Mouse (Mus musculus): ENCODE data around the gene Rbm47. TPM values are rescaled to one million over a fixed set of nuclear protein-coding genes. Genes with fewer than 3 reads are reported as not detected.
"Not testable (repeated sequence)": the region's sequence is repeated elsewhere in the genome, so short reads cannot be mapped to it uniquely, and the experiment has no call there.

The Rbm47 gene
- polyA plus RNA-seq, 1 experiment from 2014 or later, result 3.6 TPM

DNA sequence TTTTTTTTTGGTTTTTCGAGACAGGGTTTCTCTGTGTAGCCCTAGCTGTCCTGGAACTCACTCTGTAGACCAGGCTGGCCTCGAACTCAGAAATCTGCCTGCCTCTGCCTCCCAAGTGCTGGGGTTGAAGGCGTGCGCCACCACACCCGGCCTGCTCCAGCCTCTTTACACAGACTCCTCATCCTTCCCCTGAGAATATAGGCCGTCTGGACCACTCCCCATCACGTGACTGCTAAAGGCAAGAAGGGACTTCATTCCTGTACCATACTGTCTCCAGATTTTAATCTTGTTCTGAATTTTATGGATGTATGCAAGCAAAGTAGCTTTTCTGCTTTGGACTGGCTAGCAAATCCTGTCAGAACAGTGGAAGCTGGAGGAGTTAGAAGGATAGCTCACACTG, 15.7 kb upstream of the Rbm47 start:
- not testable (repeated sequence) for H3K36me3 ChIP-seq; DNase-seq (ENCODE audit: low spot score); H3K27ac ChIP-seq; H3K27me3 ChIP-seq (ENCODE audit: insufficient read depth, poor library complexity, severe bottlenecking); H3K4me1 ChIP-seq; H3K4me3 ChIP-seq; H3K9me3 ChIP-seq
- 83% methylated on average over 6 of the region's 7 CpGs for WGBS

DNA sequence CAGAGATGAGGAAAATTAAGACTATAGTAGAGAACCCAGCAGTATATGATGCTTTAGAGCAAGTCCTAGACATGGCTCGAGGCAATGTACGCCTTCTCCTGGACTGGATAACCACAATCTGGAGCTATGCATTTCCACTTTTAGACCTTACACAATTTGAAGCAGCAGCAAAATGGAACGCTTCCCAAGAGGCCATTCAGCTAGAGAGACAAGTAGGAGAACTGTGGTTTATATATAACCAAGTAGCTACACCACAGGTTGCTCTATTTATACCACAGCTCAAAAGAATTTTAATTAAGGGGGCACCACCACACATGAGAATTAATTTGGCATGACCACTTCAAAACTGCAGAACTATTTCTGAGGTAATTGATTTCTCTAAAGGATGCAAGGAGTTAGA, 9.2 kb upstream of the Rbm47 start:
- no peaks in the 10 kb centered on the region for H3K4me1 ChIP-seq
- no peaks in the 10 kb centered on the region for H3K36me3 ChIP-seq
- H3K4me3 ChIP-seq, result no peak overlapping the region
- WGBS, result 76% methylated on average over 3 of the region's 3 CpGs
- no peak for DNase-seq (ENCODE audit: low spot score)
- no peaks in the 10 kb centered on the region for H3K9me3 ChIP-seq
- H3K27ac ChIP-seq, result no peak overlapping the region
- H3K27me3 ChIP-seq (ENCODE audit: insufficient read depth, poor library complexity, severe bottlenecking), result no peaks in the 10 kb centered on the region

DNA sequence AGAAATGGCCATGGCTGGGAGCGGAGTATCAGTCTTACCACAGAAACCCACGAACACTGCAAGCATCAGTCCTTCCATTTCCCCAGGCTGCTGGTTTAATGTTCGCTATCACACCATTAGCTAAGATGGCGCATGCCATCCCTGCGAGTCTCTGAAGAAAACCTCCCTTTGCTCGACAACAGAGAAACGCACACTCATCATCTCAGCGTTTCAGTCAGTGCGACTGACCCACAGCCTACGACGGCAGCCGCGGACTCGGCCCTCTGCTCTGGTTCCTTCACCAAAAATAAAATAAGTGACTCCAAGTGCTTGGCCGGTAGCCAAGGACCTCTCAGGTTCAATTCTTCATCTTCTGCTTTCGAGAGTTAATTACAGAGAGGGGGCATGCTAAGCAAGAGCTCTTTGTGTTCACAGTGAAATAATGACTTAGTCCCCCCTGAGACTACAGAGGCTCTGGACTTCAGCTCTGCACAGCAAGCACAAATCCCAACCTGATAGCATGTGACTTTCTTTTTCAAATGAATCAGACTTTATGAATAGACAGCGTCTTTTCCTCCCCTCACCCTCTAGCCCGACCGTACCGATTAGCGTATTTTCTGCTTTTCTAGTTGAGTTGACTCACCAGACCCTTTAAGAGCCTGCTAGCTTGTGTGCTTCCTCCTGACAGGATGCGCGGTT, 1.4 kb upstream of the Rbm47 start:
- no peaks in the 10 kb centered on the region for H3K27me3 ChIP-seq (ENCODE audit: insufficient read depth, poor library complexity, severe bottlenecking)
- H3K9me3 ChIP-seq, result peaks cover 3% of the 10 kb centered on the region; the same call in 1 of the 2 replicates
- DNase-seq (ENCODE audit: low spot score), result no peak
- WGBS, result 86% methylated on average over 23 of the region's 23 CpGs
- no peak overlapping the region for H3K27ac ChIP-seq
- no peak overlapping the region for H3K4me3 ChIP-seq
- no peaks in the 10 kb centered on the region for H3K36me3 ChIP-seq
- no peaks in the 10 kb centered on the region for H3K4me1 ChIP-seq

DNA sequence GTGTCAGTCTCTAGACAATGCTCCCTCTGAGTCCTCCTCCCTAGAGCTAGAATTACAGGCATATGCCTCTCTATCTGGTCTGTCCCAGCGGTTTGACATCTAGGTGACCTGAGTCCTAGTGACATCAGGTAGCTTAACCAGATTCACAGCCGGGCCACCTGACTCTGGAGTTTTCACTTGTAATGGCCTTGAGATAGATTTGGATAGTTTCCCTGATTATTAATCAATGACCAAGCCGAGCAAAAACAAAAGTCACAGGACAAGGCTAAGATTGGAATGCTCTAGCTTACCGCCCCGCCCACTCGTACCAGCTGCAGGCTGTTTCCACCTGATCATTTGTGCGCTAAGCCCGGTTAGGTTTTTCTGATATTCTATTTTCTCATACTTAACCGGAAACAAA, 2.3 kb downstream of the Rbm47 start:
- 80% methylated on average over 9 of the region's 9 CpGs for WGBS
- Histone ChIP-seq H3K27me3 (ENCODE audit: insufficient read depth, poor library complexity, severe bottlenecking) (no peaks in the 10 kb centered on the region), H3K4me1 (peaks cover 18% of the 10 kb centered on the region), H3K36me3 (no peaks in the 10 kb centered on the region), H3K9me3 (no peaks in the 10 kb centered on the region), H3K4me3 (no peak overlapping the region), H3K27ac (no peak overlapping the region)
- DNase-seq (ENCODE audit: low spot score), result no peak

DNA sequence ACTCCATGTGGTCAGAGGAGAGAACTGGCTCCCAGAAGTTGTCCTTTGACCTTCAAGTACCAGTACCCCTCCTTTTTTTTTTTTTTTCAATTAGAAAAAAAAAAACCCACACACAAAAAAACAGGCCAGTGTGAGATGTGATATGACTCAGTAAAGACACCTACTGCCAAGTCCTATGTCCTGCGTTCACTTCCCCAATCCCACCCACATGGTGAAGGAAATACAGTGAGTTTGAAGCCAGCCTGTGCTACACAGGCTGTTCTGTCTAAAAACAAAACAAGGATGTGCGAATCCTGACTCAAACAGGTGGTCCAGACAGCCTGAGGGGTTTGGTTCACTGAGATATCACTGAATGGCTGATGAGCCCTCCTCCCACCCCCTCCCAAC, 3.8 kb downstream of the Rbm47 start:
- no peak for DNase-seq (ENCODE audit: low spot score)
- no peak overlapping the region for H3K27ac ChIP-seq
- no peaks in the 10 kb centered on the region for H3K27me3 ChIP-seq (ENCODE audit: insufficient read depth, poor library complexity, severe bottlenecking)
- H3K36me3 ChIP-seq, result no peaks in the 10 kb centered on the region
- H3K4me1 ChIP-seq, result peaks cover 18% of the 10 kb centered on the region
- H3K9me3 ChIP-seq, result no peaks in the 10 kb centered on the region
- WGBS, result 88% methylated on average over 2 of the region's 2 CpGs
- H3K4me3 ChIP-seq, result no peak overlapping the region

DNA sequence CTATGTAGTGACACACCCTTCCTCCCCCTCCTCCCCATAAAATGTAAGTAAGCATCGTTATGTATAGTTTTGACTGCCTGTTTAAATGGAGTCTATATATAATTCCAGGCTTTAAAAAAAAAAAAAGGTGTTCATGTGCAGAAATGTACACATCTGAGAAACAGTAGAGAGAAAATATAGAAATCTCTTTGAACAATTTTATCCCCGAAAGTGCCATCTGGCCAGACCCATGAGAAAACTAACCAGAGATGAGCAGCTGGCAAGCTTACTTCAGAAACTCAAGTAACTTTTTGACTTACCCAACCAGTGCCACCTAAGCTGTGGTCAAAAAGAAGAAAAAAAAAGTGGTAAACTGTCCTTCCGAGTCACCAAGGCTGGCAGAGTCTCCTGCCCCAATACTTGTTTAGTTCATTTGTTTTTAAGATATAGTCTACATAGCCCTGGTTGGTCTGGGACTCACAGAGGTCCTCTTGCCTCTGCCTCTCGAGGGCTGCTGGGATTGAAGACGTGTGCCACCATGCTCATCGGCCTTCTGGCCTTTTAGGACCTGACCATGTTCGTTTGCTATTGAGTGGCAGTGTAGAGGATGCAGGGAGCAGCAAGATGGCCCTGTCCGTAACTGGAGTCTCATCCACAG, 4.3 kb downstream of the Rbm47 start:
- no peak for DNase-seq (ENCODE audit: low spot score)
- Histone ChIP-seq H3K36me3 (no peaks in the 10 kb centered on the region), H3K27ac (no peak overlapping the region), H3K4me3 (no peak overlapping the region), H3K4me1 (peaks cover 18% of the 10 kb centered on the region), H3K9me3 (no peaks in the 10 kb centered on the region), H3K27me3 (ENCODE audit: insufficient read depth, poor library complexity, severe bottlenecking) (no peaks in the 10 kb centered on the region)
- WGBS, result 86% methylated on average over 8 of the region's 8 CpGs

DNA sequence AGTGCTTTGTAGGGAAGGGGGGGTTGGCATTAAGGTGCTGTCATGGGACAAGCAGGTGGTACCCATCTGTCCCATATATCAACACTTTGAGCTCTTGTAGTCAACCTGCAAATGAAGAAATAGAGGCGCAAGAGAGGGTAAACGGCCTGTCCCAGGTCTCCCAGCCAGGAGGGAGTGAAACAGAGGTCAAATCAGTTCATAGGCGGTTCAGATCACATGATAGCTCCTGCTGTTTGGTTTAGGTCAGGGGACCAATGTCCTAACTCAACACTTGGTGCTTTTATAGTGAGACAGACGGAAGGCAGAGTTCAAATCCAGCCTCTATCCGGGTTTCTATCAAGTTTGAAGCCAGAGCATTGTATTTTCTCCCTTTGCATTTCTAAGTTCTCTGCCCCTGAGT, 6.0 kb downstream of the Rbm47 start:
- no peak for DNase-seq (ENCODE audit: low spot score)
- H3K9me3 ChIP-seq, result no peaks in the 10 kb centered on the region
- 79% methylated on average over 5 of the region's 5 CpGs for WGBS

DNA sequence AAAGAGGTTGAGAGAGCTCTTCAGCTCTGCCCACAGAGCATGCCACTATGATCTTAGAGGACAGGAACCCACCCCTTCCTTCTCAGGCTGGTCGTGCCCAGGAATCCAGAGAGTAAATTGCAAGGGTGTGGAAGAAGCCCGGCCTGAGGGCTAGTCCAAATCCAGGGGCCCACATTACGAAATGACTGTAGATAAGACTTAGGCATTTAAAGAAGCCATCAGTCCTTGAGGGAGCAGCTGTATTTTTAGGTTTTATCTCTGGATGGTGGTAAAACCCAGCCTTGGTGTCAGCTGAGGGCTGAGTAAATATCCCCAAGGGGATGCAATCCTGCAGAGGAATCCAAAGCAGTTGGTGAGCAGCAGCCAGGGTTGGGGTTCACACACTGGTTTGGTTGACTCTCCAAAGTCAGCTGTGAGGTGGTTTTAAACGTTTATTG, 6.7 kb downstream of the Rbm47 start:
- H3K27ac ChIP-seq, result no peak overlapping the region
- H3K4me1 ChIP-seq, result peaks cover 18% of the 10 kb centered on the region
- 15% methylated on average over 4 of the region's 4 CpGs for WGBS
- no peaks in the 10 kb centered on the region for H3K36me3 ChIP-seq
- H3K9me3 ChIP-seq, result no peaks in the 10 kb centered on the region
- H3K4me3 ChIP-seq, result no peak overlapping the region
- no peak for DNase-seq (ENCODE audit: low spot score)
- no peaks in the 10 kb centered on the region for H3K27me3 ChIP-seq (ENCODE audit: insufficient read depth, poor library complexity, severe bottlenecking)

More for the DNA sequence above, 6.0 kb downstream of the Rbm47 start:
- Histone ChIP-seq H3K4me3 (no peak overlapping the region), H3K36me3 (no peaks in the 10 kb centered on the region), H3K27me3 (ENCODE audit: insufficient read depth, poor library complexity, severe bottlenecking) (no peaks in the 10 kb centered on the region), H3K4me1 (peaks cover 18% of the 10 kb centered on the region), H3K27ac (no peak overlapping the region)

DNA sequence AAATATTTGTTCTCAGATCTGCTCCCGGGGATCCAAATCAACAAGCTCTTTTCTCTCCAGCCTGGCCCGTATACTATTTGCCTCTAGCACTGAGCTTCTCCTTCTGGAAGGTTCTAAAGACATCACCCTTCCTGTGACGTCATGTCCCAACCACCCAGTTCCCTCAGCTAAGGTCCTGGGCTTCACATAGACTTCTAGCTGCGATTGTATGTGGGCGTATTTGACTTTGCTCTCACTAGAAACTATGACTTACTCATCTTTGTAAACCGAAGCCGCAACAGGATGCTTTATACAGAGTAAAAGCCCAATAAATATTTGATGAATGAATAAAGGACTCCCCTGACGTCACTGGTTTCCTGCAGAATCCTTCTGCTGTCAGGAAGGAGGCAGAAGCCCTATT, 7.2 kb downstream of the Rbm47 start:
- DNase-seq (ENCODE audit: low spot score), result no peak
- WGBS, result 76% methylated on average over 8 of the region's 8 CpGs
- Histone ChIP-seq H3K9me3 (no peaks in the 10 kb centered on the region), H3K27ac (no peak overlapping the region), H3K27me3 (ENCODE audit: insufficient read depth, poor library complexity, severe bottlenecking) (no peaks in the 10 kb centered on the region), H3K4me1 (peaks cover 18% of the 10 kb centered on the region), H3K4me3 (no peak overlapping the region), H3K36me3 (no peaks in the 10 kb centered on the region)

DNA sequence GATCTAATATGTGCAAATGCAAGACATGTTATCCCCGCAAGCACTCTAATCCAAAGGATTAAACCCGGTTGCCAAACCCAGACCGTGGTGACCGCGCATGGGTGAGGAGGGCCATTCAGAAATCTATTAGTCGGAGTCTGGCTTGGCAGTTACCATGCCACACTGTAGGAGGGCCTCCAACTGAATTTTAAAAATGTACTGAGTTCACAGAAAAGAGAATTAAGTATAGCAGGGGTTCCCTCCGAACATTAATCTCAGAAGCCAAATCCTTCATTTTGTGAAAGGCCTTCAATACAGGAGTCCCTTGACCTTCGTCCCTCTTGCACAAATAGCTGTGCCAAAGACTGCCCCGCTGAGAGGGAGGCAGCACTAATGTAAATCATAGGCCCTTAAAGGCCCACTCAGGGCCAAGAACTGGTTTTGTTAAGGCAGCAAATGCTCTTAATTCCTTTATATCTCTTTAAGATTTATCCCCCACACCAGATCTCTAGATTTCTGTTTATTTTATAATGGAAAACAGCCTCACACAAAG, 16.4 kb downstream of the Rbm47 start:
- Histone ChIP-seq H3K27ac (no peak overlapping the region), H3K27me3 (ENCODE audit: insufficient read depth, poor library complexity, severe bottlenecking) (peaks cover 15% of the 10 kb centered on the region), H3K4me1 (0 out of 2 replicates have a peak, but pooled peaks cover 3% of the 10 kb centered on the region), H3K4me3 (no peak overlapping the region), H3K36me3 (no peaks in the 10 kb centered on the region), H3K9me3 (no peaks in the 10 kb centered on the region)
- WGBS, result 87% methylated on average over 9 of the region's 9 CpGs
- DNase-seq (ENCODE audit: low spot score), result no peak

DNA sequence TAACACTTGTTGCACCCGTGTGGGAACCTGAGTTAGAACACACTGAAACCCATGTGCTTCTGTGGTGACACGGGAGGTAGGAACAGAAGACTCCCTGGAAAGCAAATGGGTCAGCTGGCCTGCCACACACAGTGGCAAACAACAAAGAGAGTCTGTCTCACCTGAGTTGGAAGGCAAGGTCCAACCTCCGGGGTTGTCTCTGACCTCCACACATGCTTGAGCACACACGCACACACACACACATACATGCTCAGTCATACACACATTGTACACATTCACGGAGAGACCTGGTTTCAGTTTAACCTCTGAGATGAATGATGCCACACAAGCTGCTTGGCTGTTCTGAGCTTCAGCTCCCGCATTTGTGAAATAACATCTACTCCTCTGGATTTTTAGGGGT, 18.3 kb downstream of the Rbm47 start:
- Histone ChIP-seq H3K4me3 (no peak overlapping the region), H3K27ac (no peak overlapping the region), H3K36me3 (no peaks in the 10 kb centered on the region), H3K9me3 (no peaks in the 10 kb centered on the region), H3K4me1 (peaks cover 16% of the 10 kb centered on the region; the same call in 1 of the 2 replicates), H3K27me3 (ENCODE audit: insufficient read depth, poor library complexity, severe bottlenecking) (peaks cover 20% of the 10 kb centered on the region)
- DNase-seq (ENCODE audit: low spot score), result no peak
- 86% methylated on average over 6 of the region's 6 CpGs for WGBS

DNA sequence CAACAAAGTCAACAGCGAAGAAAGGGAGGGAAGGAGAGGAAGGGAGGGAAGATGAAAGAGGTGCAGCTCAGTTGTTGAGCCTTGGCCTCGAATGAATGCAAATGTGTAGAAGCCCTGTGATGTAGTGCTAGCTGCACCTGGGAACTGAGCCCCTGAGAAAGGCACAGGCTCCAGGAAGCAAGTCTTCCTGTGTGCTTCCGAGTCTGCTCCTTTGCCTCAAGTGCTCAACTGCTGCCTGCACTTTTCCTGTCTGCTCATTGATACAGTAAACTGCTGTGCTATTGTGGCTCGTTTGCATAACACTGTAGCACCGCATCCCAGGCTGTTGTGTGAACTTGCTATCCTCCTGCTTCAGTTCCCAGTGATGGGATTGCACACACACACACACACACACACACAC, 19.4 kb downstream of the Rbm47 start:
- H3K9me3 ChIP-seq, result no peaks in the 10 kb centered on the region
- no peak for DNase-seq (ENCODE audit: low spot score)
- peaks cover 17% of the 10 kb centered on the region; the same call in 1 of the 2 replicates for H3K4me1 ChIP-seq
- 34% methylated on average over 5 of the region's 5 CpGs for WGBS
- H3K27me3 ChIP-seq (ENCODE audit: insufficient read depth, poor library complexity, severe bottlenecking), result peaks cover 31% of the 10 kb centered on the region
- H3K36me3 ChIP-seq, result no peaks in the 10 kb centered on the region
- H3K4me3 ChIP-seq, result no peak overlapping the region
- H3K27ac ChIP-seq, result no peak overlapping the region

DNA sequence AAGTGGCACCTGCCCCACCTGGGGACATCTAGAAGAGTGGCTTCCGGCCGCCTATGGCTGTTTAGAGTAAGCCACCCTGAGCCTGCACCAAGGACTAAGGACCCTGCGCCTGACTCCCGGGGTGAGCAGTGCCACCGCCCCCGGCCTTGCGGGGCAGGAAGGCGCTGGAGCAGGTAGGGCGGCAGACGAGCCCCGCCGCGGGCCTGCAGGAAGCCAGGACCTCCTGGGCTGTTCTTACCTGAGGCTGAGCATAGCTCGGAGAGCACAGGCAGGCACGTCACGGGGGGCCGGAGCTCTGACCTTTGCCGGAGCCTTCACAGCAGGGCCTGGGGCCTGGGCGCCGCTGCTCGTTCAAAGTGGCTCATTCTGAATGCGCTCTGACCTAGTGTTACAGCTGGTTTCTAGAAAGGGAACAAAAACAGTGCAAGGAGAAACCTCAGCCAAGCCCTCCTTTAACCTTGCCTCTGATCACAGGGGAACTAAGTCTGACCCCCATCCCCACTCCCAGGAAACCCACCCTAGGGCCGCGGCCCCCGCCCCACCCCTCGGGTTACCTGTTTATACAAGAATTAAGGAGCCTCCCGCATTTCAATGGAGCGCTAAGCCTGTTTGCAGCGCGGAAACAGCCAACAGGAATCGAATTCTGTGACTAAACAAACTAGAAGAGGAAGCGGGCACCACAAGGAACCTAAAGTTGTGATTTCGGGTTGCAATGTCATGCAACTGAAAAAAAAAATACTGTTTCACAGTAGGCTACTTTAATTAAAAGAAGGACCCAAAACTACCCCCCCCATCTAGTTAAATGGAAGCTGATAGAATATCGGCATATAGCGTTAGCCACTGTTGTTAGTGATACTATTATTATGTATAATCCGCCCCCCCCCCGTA, 21.4 kb downstream of the Rbm47 start:
- H3K27ac ChIP-seq, result peak overlapping the region; percentile 65
- H3K4me3 ChIP-seq, result peak overlapping the region; percentile 69
- H3K9me3 ChIP-seq, result no peaks in the 10 kb centered on the region
- no peaks in the 10 kb centered on the region for H3K36me3 ChIP-seq
- DNase-seq (ENCODE audit: low spot score), result no peak
- peaks cover 17% of the 10 kb centered on the region; the same call in 1 of the 2 replicates for H3K4me1 ChIP-seq
- 10% methylated on average over 37 of the region's 37 CpGs for WGBS
- peaks cover 33% of the 10 kb centered on the region for H3K27me3 ChIP-seq (ENCODE audit: insufficient read depth, poor library complexity, severe bottlenecking)
